Mouse (Mus musculus) heart, embryonic 12.5 days (tissue): ENCODE data around the gene Ncoa1. TPM values are rescaled to one million over a fixed set of nuclear protein-coding genes. Genes with fewer than 3 reads are reported as not detected.

Experiments used
- ATAC-seq: fragments of 200-750 bp; cut with Nextera tagmentation; 2 replicates; pipeline ENCODE4 v1.8.0; 2017; ENCODE audit warnings: moderate TSS enrichment, moderate library complexity; ENCODE audit not compliant: insufficient number of reproducible peaks, low FRiP score
- H3K27ac ChIP-seq: fragments of 300-500 bp; sonication (generic); 2 replicates; pipeline ENCODE4 v1.5.1; 2016; ENCODE audit warnings: mild to moderate bottlenecking, moderate library complexity; ENCODE audit not compliant: poor library complexity, severe bottlenecking
- H3K27me3 ChIP-seq: fragments of 300-500 bp; sonication (generic); replicated peaks from 2 replicates; pipeline ENCODE4 v1.6.1; 2016; ENCODE audit warnings: mild to moderate bottlenecking, moderate library complexity
- H3K36me3 ChIP-seq: fragments of 300-500 bp; sonication (generic); 2 replicates; pipeline ENCODE4 v1.6.1; 2016; ENCODE audit warnings: mild to moderate bottlenecking, moderate library complexity
- H3K4me1 ChIP-seq: fragments of 300-500 bp; sonication (generic); replicated peaks from 2 replicates; pipeline ENCODE4 v1.6.1; 2016; ENCODE audit warnings: mild to moderate bottlenecking
- H3K4me2 ChIP-seq: fragments of 300-500 bp; sonication (generic); 2 replicates; pipeline ENCODE4 v1.6.1; 2016; ENCODE audit warnings: mild to moderate bottlenecking, moderate library complexity
- H3K4me3 ChIP-seq: fragments of 300-500 bp; sonication (generic); 2 replicates; pipeline ENCODE4 v1.5.1; 2016; ENCODE audit warnings: mild to moderate bottlenecking
- H3K9ac ChIP-seq: fragments of 300-500 bp; sonication (generic); 2 replicates; pipeline ENCODE4 v1.6.1; 2016; ENCODE audit warnings: mild to moderate bottlenecking, moderate library complexity
- H3K9me3 ChIP-seq: fragments of 300-500 bp; sonication (generic); replicated peaks from 2 replicates; pipeline ENCODE4 v1.6.1; 2016; ENCODE audit warnings: mild to moderate bottlenecking, moderate library complexity
- WGBS: fragments of 180-500 bp; shearing (Covaris S2); methylation state at CpG from one replicate; pipeline ENCODE4 v1.1.7; 2016; 5-methylcytosine and 5-hydroxymethylcytosine counted together
- polyA plus RNA-seq: library from polyadenylated mRNA; unstranded; fragments of >200 nt; fragmentation: Nextera tagmentation; extraction: Ambion mirVana; gene quantifications from 2 replicates; pipeline ENCODE4 v1.2.1, GENCODE M21; 2016

Ncoa1 gene
- polyA plus RNA-seq, 1 experiment from 2014 or later, result 8.7 TPM

GRCm38 (mm10) chr12:4211174-4211573 lies 265.8 kb downstream of the Ncoa1 start:
- Histone ChIP-seq H3K9me3 (no peaks in the 10 kb centered on the region), H3K27ac (no peak overlapping the region), H3K4me2 (no peak overlapping the region), H3K36me3 (peaks cover 88% of the 10 kb centered on the region), H3K4me1 (peaks cover 4% of the 10 kb centered on the region), H3K27me3 (no peaks in the 10 kb centered on the region), H3K9ac (no peak overlapping the region), H3K4me3 (no peak overlapping the region)
- WGBS, result 82% methylated on average over 9 of the region's 9 CpGs
- ATAC-seq, result no peak

GRCm38 (mm10) chr12:4209196-4209595 lies 267.8 kb downstream of the Ncoa1 start:
- Histone ChIP-seq H3K9me3 (no peaks in the 10 kb centered on the region), H3K27me3 (no peaks in the 10 kb centered on the region), H3K4me3 (no peak overlapping the region), H3K4me2 (no peak overlapping the region), H3K4me1 (peaks cover 4% of the 10 kb centered on the region), H3K36me3 (peaks cover 82% of the 10 kb centered on the region), H3K27ac (no peak overlapping the region), H3K9ac (no peak overlapping the region)
- WGBS, result 91% methylated on average over 9 of the region's 9 CpGs
- ATAC-seq, result no peak

- peaks cover 81% of the 10 kb centered on the region for H3K36me3 ChIP-seq
- H3K4me1 ChIP-seq, result peaks cover 4% of the 10 kb centered on the region
- no peaks in the 10 kb centered on the region for H3K27me3 ChIP-seq
- no peak overlapping the region for H3K4me2 ChIP-seq
- 0 out of 2 replicates have a peak, but pooled peaks have one; percentile 36 for ATAC-seq
- H3K27ac ChIP-seq, result no peak overlapping the region
- H3K9ac ChIP-seq, result no peak overlapping the region
- H3K9me3 ChIP-seq, result no peaks in the 10 kb centered on the region
- H3K4me3 ChIP-seq, result no peak overlapping the region
- WGBS, result 77% methylated on average over 15 of the region's 15 CpGs
Observed at GRCm38 (mm10) chr12:4208405-4209133, 268.4 kb downstream of the Ncoa1 start.

- WGBS, result 87% methylated on average over 11 of the region's 11 CpGs
- Histone ChIP-seq H3K9me3 (no peaks in the 10 kb centered on the region), H3K4me3 (no peak overlapping the region), H3K4me2 (no peak overlapping the region), H3K27ac (no peak overlapping the region), H3K4me1 (no peaks in the 10 kb centered on the region; the same call in 1 of the 2 replicates), H3K36me3 (peaks cover 77% of the 10 kb centered on the region), H3K9ac (no peak overlapping the region), H3K27me3 (no peaks in the 10 kb centered on the region)
- ATAC-seq, result no peak
Observed at GRCm38 (mm10) chr12:4206106-4206505, 270.9 kb downstream of the Ncoa1 start.

- WGBS, result 77% methylated on average over 4 of the region's 4 CpGs
- Histone ChIP-seq H3K4me3 (no peak overlapping the region), H3K4me1 (no peaks in the 10 kb centered on the region), H3K4me2 (no peak overlapping the region), H3K9me3 (no peaks in the 10 kb centered on the region), H3K27me3 (no peaks in the 10 kb centered on the region), H3K36me3 (peaks cover 59% of the 10 kb centered on the region), H3K27ac (no peak overlapping the region), H3K9ac (no peak overlapping the region)
- no peak for ATAC-seq
Observed at GRCm38 (mm10) chr12:4202206-4202605, 274.8 kb downstream of the Ncoa1 start.

- H3K4me3 ChIP-seq, result no peak overlapping the region
- H3K36me3 ChIP-seq, result peaks cover 57% of the 10 kb centered on the region
- no peak overlapping the region for H3K4me2 ChIP-seq
- no peaks in the 10 kb centered on the region for H3K4me1 ChIP-seq
- no peak overlapping the region for H3K9ac ChIP-seq
- no peak overlapping the region for H3K27ac ChIP-seq
- WGBS, result 84% methylated on average over 13 of the region's 13 CpGs
- no peaks in the 10 kb centered on the region for H3K27me3 ChIP-seq
- ATAC-seq, result no peak
- no peaks in the 10 kb centered on the region for H3K9me3 ChIP-seq
Observed at GRCm38 (mm10) chr12:4201454-4202200, 275.4 kb downstream of the Ncoa1 start.

GRCm38 (mm10) chr12:4199271-4199670 lies 277.7 kb downstream of the Ncoa1 start:
- 86% methylated on average over 11 of the region's 11 CpGs for WGBS
- ATAC-seq, result no peak
- Histone ChIP-seq H3K4me2 (no peak overlapping the region), H3K27me3 (no peaks in the 10 kb centered on the region), H3K36me3 (peaks cover 41% of the 10 kb centered on the region), H3K27ac (no peak overlapping the region), H3K9ac (no peak overlapping the region), H3K9me3 (no peaks in the 10 kb centered on the region), H3K4me1 (no peaks in the 10 kb centered on the region), H3K4me3 (no peak overlapping the region)

GRCm38 (mm10) chr12:4198702-4199101 lies 278.3 kb downstream of the Ncoa1 start:
- H3K9me3 ChIP-seq, result no peaks in the 10 kb centered on the region
- WGBS, result 84% methylated on average over 4 of the region's 4 CpGs
- no peak overlapping the region for H3K9ac ChIP-seq

More at GRCm38 (mm10) chr12:4198702-4199101, 278.3 kb downstream of the Ncoa1 start:
- ATAC-seq, result no peak
- H3K4me3 ChIP-seq, result no peak overlapping the region
- peaks cover 4% of the 10 kb centered on the region; the same call in 1 of the 2 replicates for H3K4me1 ChIP-seq
- no peaks in the 10 kb centered on the region for H3K27me3 ChIP-seq
- no peak overlapping the region for H3K27ac ChIP-seq
- H3K4me2 ChIP-seq, result no peak overlapping the region
- peaks cover 37% of the 10 kb centered on the region for H3K36me3 ChIP-seq

Other genes with a start within 250 kb of the Ncoa1 start
- gene Ptrhd1, start 243.2 kb downstream of the Ncoa1 start, polyA plus RNA-seq, result 7.1 and 7.2 TPM in 2 replicates
- 8.3 and 8.5 TPM in 2 replicates for gene Cenpo, start 242.9 kb downstream of the Ncoa1 start, polyA plus RNA-seq
- gene Itsn2, start 115.5 kb upstream of the Ncoa1 start, polyA plus RNA-seq, result 38.5 and 43.7 TPM in 2 replicates
- not detected in 2 replicates for gene Gm3625, start 115.7 kb upstream of the Ncoa1 start, polyA plus RNA-seq